Mouse (Mus musculus) embryo, embryonic 11 days (tissue): ENCODE measurements around the gene Nrarp.
A peak's percentile ranks its signal among the peaks of the same experiment; 100 is the strongest.

Experiments
- DNase-seq: peaks from one replicate; pipeline ENCODE4 v3.0.0-alpha.2; 2015

Nrarp gene

GRCm38 (mm10) chr2:25174866-25175689 is 5.5 kb upstream of the Nrarp start:
- no peak for DNase-seq

- DNase-seq = no peak
Measured at GRCm38 (mm10) chr2:25175690-25176078, 4.9 kb upstream of the Nrarp start.

- no peak for DNase-seq
Measured at GRCm38 (mm10) chr2:25176573-25176972, 4.0 kb upstream of the Nrarp start.

- DNase-seq = no peak
Measured at GRCm38 (mm10) chr2:25177076-25177475, 3.5 kb upstream of the Nrarp start.

GRCm38 (mm10) chr2:25177685-25178084 is 2.9 kb upstream of the Nrarp start:
- peak; percentile 82 for DNase-seq

- peak; percentile 46 for DNase-seq
Measured at GRCm38 (mm10) chr2:25178285-25178972, 2.1 kb upstream of the Nrarp start.

- DNase-seq = no peak
Measured at GRCm38 (mm10) chr2:25179566-25180217, 866 bp upstream of the Nrarp start.

GRCm38 (mm10) chr2:25180973-25181890 is 674 bp downstream of the Nrarp start:
- peak; percentile 81 for DNase-seq

GRCm38 (mm10) chr2:25181891-25182397 is 1.4 kb downstream of the Nrarp start:
- DNase-seq = peak; percentile 51

GRCm38 (mm10) chr2:25182664-25183063 is 2.1 kb downstream of the Nrarp start:
- DNase-seq = peak; percentile 57

GRCm38 (mm10) chr2:25183336-25183735 is 2.8 kb downstream of the Nrarp start:
- no peak for DNase-seq

GRCm38 (mm10) chr2:25184496-25184895 is 3.9 kb downstream of the Nrarp start:
- DNase-seq = no peak

- DNase-seq = peak; percentile 92
Measured at GRCm38 (mm10) chr2:25185625-25186574, 5.3 kb downstream of the Nrarp start.

GRCm38 (mm10) chr2:25186575-25186930 is 6.0 kb downstream of the Nrarp start:
- no peak for DNase-seq

GRCm38 (mm10) chr2:25187841-25188240 is 7.3 kb downstream of the Nrarp start:
- no peak for DNase-seq

- peak; percentile 88 for DNase-seq
Measured at GRCm38 (mm10) chr2:25193330-25193770, 12.8 kb downstream of the Nrarp start.

- DNase-seq = no peak
Measured at GRCm38 (mm10) chr2:25194006-25194405, 13.4 kb downstream of the Nrarp start.

GRCm38 (mm10) chr2:25194486-25195171 is 14.1 kb downstream of the Nrarp start:
- DNase-seq = no peak

- DNase-seq = peak; percentile 35
Measured at GRCm38 (mm10) chr2:25195211-25196156, 14.9 kb downstream of the Nrarp start.
